Mouse (Mus musculus): ENCODE data around the gene Upf2.

Gene Upf2

DNA sequence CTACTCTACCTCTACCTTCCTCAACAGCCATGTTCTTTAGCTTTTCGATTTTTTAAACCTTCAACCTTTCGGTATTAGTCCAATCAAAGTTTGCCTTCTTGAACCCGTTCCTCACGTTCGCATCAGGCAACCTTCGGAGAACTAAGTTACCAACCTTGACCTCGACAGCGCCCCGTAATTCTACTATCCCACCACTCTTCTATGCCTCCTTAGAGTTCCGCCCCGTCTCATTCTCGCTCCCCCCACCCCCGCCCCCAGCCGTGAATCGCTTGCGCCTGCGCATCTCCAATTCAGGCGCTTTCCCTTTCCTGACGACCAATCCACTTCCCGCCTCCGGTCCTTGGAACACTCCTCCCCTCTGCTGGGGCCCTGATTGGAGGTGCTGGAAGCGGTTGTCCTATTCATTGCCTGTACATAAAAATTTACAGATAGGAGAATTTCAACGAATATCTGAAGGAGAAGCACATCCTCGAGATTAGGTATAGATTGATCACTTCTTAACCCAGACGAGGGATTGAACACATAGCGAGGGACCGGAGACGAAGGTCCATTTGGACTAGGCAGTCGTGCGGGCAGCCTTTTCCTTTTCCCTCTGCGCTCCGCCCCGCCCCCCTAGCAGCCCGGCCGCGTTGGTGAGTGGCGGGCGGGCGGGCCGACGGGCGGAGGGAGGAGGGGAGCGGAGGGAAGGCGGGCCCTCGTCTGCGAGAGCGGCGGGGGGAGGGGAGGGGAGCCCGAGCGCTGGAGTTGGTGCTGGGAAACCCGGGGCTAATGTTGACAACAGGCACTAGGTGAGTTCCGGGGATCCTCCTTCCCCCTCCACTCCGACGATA lies at the start of gene Upf2:
Gene Upf2 (plus strand): TSS at position 704 of the 830 bp plus-strand sequence.
- peak; percentile 94 for DNase-seq (ENCODE audit: low spot score in 2 of 2)

DNA sequence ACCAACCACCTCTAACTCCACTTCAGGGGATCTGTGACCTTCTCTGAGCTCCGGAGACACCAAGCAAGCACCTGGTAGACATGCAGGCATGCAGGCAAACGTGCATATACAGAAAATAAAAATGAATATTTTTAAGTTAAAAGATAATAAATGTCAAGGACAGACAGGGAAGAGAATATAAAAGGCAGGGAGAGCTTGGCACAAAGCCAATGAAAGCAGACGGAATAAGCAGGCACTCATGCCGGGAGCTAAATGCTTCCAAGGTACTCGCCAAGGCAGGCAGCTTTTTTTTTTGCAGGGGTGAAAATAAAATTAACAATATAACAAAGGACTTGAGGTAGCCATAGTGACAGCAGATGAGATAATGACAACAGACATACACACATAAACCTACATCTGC lies 45.2 kb upstream of the Upf2 start:
- DNase-seq (ENCODE audit: low spot score in 2 of 2): no peak

DNA sequence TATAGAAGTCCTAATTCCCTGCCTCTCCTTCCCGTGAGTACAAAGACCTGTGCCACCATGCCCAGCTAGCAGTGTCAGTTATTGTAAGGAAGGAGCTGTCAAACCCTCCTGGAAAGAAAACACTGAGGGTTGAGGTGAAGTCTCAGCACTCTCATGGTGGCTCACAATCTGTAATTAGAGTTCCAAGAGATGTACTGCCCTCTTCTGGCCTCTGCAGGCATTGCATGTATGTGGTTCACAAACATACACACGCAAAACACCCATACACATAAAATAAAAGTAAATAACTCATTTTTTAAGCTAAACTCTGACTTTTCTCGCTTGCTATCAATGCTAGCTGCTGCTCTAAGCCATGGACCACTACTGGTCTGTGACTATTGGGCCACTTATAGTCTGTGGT lies 44.6 kb upstream of the Upf2 start:
- DNase-seq (ENCODE audit: low spot score in 2 of 2): no peak

DNA sequence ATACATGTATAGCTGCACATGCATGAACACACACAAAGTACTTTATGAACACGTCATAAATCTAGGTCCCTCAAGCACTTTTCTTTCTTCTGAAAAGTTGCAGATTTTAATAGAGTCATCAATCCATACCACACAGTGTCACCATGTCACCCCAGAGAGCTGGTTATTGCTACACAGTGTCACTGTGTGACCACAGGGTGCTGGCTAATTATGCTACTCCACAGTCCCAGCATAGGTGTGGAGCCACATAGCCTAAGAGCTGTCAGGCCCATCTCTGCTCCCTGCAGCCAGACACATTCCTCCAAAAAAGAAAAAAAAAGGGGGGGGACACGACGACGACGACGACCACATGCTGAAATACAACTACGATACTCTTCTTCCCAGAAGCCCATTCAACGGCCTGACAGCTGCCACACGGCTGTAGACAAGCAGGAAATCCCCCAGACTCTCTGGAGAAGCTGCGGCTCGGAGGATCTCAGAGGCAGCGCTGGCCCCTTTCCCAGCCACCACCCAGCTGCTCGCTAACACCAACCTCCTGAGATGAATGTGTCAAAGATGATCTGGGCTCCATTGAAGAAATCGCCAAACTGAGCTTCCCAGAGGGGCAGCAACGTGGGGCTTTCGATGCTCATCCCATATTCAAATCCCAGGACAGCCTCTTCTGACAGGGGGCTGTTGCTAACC lies 39.8 kb upstream of the Upf2 start:
- no peak for DNase-seq (ENCODE audit: low spot score in 2 of 2)

DNA sequence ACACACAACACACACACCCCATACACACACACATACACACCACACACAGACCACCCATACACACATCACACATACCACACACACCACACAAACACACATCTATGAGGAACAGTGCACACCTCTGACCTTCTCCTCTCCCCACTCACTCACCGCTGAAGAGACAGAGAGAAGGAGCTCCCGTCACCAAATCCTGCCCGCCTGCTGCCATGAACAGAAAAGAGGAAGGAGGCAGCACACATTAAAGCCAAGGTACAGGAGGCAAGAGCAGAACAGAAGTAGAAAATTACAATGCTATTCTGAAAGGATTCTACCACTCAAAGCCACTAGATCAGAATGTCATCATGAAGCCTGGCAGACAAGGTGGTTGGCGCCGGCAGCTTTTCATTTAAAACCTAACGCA lies 28.4 kb upstream of the Upf2 start:
- no peak for DNase-seq (ENCODE audit: low spot score in 2 of 2)

DNA sequence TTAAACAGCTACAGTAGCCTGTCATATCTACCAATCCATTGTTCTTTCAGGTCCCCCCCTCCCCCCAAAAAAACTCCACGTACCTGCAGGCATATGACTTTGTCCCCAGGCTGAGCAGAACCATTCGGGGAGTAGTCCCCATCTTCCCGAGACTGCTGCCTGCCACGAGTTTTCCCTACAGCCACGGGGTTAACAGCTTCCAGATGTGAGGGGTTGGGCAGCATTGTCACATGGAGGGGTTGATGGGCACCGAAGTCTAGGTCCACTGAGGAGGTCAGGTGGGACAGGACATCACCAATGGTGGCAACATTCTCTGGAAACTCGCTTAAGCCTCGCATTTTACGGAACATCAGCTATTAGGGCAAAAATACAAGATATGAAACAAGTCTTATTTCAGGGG lies 27.5 kb upstream of the Upf2 start:
- no peak for DNase-seq (ENCODE audit: low spot score in 2 of 2)

DNA sequence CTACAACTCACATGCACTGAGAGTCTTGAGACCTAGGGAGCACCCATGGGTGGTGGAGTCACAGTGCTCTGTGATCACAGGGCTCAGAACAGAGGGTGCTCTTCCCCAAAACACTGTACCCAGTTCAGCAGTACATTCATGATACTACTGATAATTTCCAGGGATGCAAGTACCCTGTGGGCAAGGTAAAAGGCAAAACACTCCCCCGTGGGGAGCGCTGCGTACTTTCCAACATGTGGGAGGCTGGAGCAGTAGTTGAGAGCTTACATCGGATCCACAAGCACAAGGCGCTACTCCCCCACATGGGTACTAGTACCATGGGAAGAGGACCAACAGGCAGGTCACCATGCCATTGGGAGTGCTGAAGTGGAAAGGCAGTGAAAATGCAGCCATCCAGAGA lies 23.8 kb upstream of the Upf2 start:
- DNase-seq (ENCODE audit: low spot score in 2 of 2): no peak

DNA sequence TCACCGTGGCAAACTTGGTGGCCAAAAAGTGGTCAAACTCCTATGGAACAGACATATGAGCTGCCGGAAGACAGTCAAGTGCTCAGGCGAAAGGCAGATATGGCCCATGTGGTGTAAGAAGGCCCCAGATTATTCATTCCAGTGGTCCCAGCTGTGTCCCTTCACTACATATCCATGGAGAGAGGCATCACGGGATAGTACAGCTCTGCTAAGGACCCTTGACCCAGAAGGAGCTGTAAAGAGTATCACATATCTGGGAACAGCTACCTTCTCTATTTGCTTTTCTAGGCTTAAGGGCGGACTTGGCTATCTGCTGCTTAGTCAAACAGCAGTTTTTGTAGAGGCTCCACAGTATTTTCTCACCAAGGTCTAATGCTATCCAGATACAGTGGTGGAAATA lies 21.5 kb upstream of the Upf2 start:
- no peak for DNase-seq (ENCODE audit: low spot score in 2 of 2)

DNA sequence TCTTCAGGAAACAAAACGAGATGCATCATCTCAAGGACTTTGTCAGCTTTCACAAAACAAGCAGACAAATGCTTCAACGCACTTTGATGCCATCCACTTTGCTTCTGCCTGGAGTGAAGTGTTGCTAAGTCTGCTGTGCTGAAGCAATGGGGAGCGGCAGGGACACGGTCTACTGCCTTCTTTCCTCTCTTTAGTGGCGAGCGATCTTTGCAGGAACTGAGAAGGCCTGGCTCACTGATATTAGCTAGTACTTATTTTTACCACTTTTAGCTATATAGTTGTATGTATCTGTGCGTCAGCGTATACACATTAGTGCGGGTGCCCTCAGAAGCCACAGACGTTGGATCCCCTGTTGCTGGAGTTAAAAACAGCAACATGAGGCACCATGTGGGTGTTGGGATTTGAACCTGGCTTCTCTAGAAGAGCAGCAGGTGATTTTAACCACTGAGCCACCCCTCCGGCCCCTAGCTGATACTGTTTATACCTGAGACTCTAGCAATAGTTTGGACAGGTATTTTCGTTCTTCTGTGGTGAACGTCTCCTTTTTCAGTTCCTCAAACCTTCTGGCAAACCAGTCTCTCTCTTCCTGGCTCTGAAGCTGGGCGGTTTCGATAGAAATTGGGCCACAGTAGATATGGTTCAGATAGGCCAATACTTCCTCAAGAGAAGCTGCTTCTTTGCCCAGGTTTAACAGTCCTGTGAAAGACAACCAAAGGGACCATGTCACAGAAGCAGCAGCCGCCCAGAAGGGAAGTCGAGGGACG lies 20.8 kb upstream of the Upf2 start:
- DNase-seq (ENCODE audit: low spot score in 2 of 2): no peak

DNA sequence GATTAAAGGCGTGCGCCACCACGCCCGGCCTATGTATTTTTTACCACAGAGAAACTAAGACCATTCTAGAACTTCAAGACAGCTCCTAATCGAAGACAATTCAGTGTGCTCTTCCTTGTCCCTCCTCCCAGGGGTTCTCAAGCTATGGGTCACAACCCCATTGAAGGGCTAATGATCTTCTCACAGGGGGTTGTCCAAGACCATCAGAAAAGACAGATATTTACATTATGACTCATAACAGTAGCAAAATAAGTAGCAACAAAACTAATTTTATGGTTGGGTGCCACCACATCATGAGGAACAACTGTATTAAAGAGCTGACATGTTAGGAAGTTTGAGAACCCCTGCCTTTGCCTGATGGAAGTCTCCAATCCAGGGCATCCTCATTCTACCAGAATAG lies 19.3 kb upstream of the Upf2 start:
- DNase-seq (ENCODE audit: low spot score in 2 of 2): no peak

DNA sequence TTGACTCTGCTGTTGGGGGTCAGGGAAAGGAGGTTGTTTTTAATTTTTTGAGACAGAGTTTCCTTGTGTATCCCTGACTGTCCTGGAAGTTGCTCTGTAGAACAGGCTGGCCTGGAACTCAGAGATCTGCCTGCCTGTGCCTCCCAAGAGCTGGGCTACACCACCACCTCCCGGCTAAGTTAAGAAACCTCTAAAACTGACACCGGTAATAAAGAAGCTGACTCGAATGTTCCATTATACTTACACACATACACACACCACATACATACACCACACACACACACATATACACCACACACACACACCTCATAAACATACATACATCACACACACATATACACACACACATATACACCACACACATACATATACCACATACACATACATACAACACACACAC lies 16.3 kb upstream of the Upf2 start:
- no peak for DNase-seq (ENCODE audit: low spot score in 2 of 2)

DNA sequence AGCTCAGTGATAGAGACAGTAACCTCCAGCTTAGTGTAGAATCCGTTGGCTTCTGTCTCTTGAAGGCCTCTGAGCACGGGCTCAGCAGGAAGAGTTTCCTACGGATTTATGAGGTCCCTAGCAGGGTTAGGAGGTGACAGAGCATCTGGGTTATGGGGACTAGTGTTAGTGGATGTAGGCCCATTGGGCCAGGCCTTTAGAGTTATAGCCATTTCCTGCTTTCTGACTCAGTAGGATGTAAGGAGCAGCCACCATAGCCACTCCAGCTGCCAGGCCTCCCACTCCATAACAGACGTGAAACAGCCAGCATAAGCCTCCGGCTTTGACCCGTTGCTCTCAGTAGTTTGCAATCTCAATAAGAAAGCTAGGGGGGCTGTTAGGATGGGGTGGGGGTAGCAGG lies 15.2 kb upstream of the Upf2 start:
- no peak for DNase-seq (ENCODE audit: low spot score in 2 of 2)

DNA sequence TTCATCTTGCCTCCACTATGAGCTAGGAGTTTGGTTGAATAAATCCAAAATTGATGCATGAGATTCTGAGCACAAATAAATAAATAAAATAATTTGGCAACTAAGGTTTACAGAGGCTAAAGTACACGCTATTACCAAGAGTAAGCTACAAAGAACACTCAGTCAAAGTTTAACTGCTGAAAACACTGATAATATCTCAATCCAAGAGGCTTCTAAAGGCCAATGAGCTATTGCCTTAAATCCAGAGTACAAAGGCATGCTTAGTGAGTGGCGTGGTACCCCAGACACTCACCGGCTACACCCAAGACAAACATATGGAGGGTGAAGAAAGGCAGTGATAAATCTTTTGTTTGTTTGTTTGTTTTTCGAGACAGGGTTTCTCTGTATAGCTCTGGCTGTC lies 14.7 kb upstream of the Upf2 start:
- DNase-seq (ENCODE audit: low spot score in 2 of 2): no peak

DNA sequence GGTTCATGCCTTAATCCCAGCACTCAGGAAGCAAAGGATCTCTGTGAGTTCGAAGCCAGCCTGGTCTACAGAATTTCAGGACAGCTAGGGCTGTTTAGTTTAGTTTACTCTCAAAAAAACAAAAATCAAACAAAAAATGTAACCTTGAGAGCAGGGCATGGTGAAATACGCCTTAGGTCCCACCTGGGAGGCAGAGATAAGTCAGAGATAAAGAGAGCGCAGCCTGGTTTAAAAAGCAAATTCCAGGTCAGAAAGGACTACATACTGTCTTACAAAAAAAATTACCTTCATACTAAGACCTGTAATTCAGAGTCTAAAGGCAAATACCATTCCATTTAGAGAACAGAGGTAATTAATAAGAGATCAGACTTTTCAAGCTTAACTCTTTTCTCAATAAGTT lies 11.9 kb upstream of the Upf2 start:
- no peak for DNase-seq (ENCODE audit: low spot score in 2 of 2)

DNA sequence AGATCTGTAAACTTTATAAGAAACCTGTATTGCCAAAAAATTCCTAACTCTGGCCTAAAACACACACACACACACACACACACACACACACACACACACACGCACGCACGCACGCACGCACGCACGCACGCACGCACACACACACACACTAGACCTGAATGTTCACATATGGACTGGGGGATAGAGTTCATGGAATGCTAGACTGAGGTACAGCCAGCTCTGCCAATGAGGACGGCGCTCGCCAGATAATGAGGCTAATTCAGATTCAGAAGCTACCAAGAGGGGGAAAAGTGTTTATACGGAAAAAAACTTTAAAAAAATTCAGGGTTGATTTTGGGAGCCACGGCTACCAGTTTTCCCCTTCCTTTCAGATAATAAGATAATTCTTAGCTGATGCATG lies 11.4 kb upstream of the Upf2 start:
- no peak for DNase-seq (ENCODE audit: low spot score in 2 of 2)

DNA sequence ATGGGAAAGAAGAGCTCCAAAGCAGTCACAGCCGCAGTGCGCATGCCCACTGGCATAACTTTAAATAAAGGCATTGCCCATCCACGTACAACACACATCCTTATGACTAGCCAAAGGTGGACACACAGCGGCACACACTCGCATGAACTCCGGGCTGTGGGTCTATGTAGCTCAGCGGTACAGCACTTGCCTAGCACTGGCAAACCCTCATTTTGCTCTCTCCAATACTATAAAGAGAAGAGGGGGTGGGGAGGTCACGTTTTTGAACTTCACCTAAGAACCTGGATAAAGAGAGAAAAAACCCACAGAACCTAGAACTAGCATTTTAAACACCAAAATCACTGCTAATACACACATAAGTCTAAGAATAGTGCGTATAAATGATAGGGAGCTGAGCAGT lies 10.3 kb upstream of the Upf2 start:
- DNase-seq (ENCODE audit: low spot score in 2 of 2): no peak

DNA sequence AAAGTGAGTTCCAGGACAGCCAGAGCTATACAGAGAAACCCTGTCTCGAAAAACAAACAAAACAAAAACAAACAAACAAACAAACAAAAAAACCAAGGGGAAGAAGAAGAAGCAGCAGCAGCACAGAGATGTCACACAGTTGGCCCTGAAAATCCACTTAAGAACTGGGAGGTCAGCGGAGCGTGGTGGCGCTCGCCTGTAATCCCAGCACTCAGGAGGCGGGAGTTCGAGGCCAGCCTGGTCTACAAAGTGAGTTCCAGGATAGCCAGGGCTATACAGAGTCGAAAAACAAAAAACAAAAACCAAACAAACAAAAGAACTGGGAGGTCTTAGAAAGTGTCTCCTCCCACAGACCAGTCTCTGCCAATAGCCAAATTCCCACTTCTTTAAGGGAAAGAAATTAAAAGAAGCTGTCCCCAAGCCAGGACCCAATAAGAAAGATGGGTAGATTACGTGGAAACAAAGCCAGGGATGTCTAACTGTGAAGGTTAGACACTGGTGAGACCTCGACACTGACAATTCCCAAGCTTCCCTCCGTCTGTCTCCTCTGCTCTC lies 9.3 kb upstream of the Upf2 start:
- DNase-seq (ENCODE audit: low spot score in 2 of 2): no peak

DNA sequence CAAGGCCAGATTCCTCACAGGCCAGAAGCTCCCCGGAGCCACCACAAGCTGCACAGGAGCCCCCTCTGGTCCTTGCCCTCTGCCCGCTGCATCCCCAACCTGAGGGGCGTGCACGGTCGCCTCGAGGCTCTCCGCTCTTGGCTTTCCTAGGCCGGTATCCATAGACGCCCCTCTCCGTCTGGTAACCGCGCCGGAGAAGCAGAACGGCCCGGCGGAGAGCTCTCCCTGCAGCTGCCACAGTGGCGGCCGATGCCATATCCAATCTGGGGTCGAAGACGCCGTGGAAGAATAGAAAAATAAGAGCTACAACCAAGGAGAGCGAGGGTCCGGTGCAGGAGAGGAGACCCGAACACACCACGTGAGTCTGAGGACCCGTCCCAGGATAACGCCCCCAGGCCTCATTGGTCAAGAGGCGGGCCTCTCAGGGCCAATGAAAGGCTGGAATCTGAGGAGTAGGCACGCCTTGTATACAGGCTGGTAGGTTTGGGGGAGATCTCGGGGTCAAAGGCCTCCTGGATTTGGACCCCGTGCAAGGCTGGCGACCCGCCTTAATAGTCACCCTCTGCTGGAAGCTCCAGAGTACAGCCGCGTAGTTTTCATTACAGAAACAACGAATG lies 8.7 kb upstream of the Upf2 start, which contains the start of gene Dhtkd1:
Gene Dhtkd1 (minus strand): TSS at position 377 of the 617 bp plus-strand sequence.
- DNase-seq (ENCODE audit: low spot score in 2 of 2): peak; percentile 61 to 72

DNA sequence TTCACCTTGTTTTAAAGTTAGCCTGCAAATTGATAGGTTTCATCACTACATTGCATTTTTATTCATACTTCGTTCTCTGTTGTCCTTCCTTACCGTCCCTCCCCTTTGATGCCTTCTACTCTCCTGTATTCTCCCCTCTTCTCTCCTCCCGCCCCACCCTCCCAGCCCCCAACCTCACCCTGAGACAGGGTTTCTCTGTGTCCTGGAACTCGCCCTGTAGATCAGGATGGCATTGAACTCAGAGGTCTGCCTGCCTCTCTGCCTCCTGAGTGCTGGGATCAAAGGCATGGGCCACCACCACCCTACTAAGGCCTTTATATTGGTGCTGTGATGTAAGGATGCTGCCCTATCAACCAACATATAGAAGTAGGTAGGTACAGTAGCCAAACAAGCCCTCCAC lies 8.2 kb upstream of the Upf2 start:
- no peak for DNase-seq (ENCODE audit: low spot score in 2 of 2)

DNA sequence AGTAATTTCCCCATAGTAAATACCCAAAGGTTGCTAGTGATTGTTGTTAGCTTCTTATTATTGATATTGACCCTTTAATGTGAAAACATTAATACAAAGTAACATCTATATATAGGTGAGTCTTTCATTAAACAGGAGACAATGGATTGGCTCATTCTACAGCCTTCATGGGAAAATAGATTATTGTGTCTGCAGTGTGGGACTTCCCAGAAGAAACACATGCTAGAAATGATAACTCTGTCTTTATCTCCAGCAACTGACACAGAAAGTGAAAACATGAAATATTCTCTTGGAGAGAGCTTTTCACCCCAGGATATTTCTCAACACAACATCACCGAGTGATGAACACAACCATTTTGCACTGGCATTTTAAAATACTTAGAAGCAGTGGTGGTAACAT lies 5.6 kb upstream of the Upf2 start:
- no peak for DNase-seq (ENCODE audit: low spot score in 2 of 2)

DNA sequence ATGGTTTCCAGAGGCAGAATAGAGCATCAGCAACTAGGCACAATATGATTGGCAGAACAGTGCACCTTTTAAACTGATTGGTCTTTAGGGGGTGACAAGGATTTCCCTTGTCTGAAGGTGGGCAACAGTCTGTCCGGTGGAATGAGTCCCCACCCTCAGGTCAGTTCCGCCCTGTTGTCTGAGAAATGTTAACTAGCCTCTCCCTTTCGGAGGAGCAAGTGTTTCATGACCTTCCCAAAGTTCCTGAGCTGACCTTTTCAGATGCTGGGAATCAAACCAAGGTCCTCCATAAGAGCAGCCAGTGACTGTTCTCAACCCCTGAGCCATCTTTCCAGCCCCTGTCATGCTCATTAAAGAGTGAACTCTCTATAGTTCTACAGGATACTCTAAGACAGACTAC lies 4.4 kb upstream of the Upf2 start:
- DNase-seq (ENCODE audit: low spot score in 2 of 2): no peak

DNA sequence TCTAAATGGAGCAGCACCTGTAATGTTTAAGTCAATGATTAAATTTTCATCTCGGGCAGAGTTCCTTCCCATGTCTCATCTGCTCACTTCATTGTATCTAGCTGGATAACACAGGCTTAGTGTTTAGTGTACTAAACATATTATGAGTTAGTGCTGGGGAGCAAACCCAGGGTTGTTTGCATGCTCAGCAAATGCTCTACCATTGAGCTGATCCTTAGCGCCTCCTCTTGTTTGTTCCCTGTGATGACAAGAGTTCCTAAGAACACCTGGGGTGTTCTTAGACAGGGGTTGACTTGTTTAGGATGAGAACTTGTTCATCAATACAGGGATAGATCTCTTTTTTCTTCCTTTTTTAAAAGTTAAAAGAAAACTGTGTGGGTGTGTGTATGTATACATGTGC lies 2.3 kb upstream of the Upf2 start:
- DNase-seq (ENCODE audit: low spot score in 2 of 2): no peak
